Mouse (Mus musculus): ENCODE measurements around the gene Slc25a44. TPM values are rescaled to one million over a fixed set of nuclear protein-coding genes. Genes with fewer than 3 reads are reported as not detected.
"Not testable (repeated sequence)": the region's sequence is repeated elsewhere in the genome, so short reads cannot be mapped to it uniquely, and the experiment has no call there.

Gene Slc25a44
- polyA plus RNA-seq, 1 experiment from 2014 or later = 36.4 TPM

- ATAC-seq (ENCODE audit: low FRiP score) = peak; percentile 22; the same call in 1 of the 2 replicates
- H3K9me3 ChIP-seq (ENCODE audit: control insufficient read depth, low read length); H3K4me3 ChIP-seq (replicated peaks; ENCODE audit: low read length); H3K27me3 ChIP-seq (ENCODE audit: control insufficient read depth, insufficient read depth, low read length); H3K9ac ChIP-seq; DNase-seq (ENCODE audit: low spot score); H3K36me3 ChIP-seq (replicated peaks; ENCODE audit: control insufficient read depth, insufficient read depth); H3K4me1 ChIP-seq (replicated peaks; ENCODE audit: control insufficient read depth, insufficient read depth, low read length); H3K27ac ChIP-seq: not testable (repeated sequence)
- 25% methylated on average over 1 of the region's 7 CpGs for WGBS
- peak overlapping the region; percentile 41; the same call in 1 of the 2 replicates for H3K4me2 ChIP-seq (replicated peaks)
Observed at GRCm38 (mm10) chr3:88382383-88382782, 42.6 kb downstream of the Slc25a44 start.

GRCm38 (mm10) chr3:88381389-88382315, 43.3 kb downstream of the Slc25a44 start:
- not testable (repeated sequence) for H3K4me1 ChIP-seq (replicated peaks; ENCODE audit: control insufficient read depth, insufficient read depth, low read length); H3K27me3 ChIP-seq (ENCODE audit: control insufficient read depth, insufficient read depth, low read length); H3K36me3 ChIP-seq (replicated peaks; ENCODE audit: control insufficient read depth, insufficient read depth); H3K9me3 ChIP-seq (ENCODE audit: control insufficient read depth, low read length)
- ATAC-seq (ENCODE audit: low FRiP score) = peak; percentile 88
- H3K27ac ChIP-seq = peak overlapping the region; percentile 83
- WGBS = 7% methylated on average over 19 of the region's 22 CpGs
- H3K4me3 ChIP-seq (replicated peaks; ENCODE audit: low read length) = peak overlapping the region; percentile 10; the same call in 1 of the 2 replicates
- H3K9ac ChIP-seq = peak overlapping the region; percentile 51
- peak overlapping the region; percentile 41 for H3K4me2 ChIP-seq (replicated peaks)
- DNase-seq (ENCODE audit: low spot score) = peak; percentile 48

GRCm38 (mm10) chr3:88378599-88378998, 46.3 kb downstream of the Slc25a44 start, which contains the start of gene Bglap2:
Gene Bglap2 (minus strand): TSS chr3:88378699.
- not testable (repeated sequence) for H3K27me3 ChIP-seq (ENCODE audit: control insufficient read depth, insufficient read depth, low read length); H3K9ac ChIP-seq; H3K4me2 ChIP-seq (replicated peaks); H3K36me3 ChIP-seq (replicated peaks; ENCODE audit: control insufficient read depth, insufficient read depth); H3K9me3 ChIP-seq (ENCODE audit: control insufficient read depth, low read length); H3K4me3 ChIP-seq (replicated peaks; ENCODE audit: low read length); DNase-seq (ENCODE audit: low spot score); ATAC-seq (ENCODE audit: low FRiP score); H3K4me1 ChIP-seq (replicated peaks; ENCODE audit: control insufficient read depth, insufficient read depth, low read length); H3K27ac ChIP-seq
- 75% methylated on average over 5 of the region's 5 CpGs for WGBS

GRCm38 (mm10) chr3:88376644-88377043, 48.3 kb downstream of the Slc25a44 start:
- DNase-seq (ENCODE audit: low spot score); ATAC-seq (ENCODE audit: low FRiP score); H3K9me3 ChIP-seq (ENCODE audit: control insufficient read depth, low read length); H3K36me3 ChIP-seq (replicated peaks; ENCODE audit: control insufficient read depth, insufficient read depth); H3K4me3 ChIP-seq (replicated peaks; ENCODE audit: low read length); H3K27me3 ChIP-seq (ENCODE audit: control insufficient read depth, insufficient read depth, low read length); H3K4me1 ChIP-seq (replicated peaks; ENCODE audit: control insufficient read depth, insufficient read depth, low read length): not testable (repeated sequence)
- 24% methylated on average over 4 of the region's 7 CpGs for WGBS
- peak overlapping the region; percentile 55; the same call in 1 of the 2 replicates for H3K27ac ChIP-seq
- peak overlapping the region; percentile 40 for H3K4me2 ChIP-seq (replicated peaks)
- H3K9ac ChIP-seq = peak overlapping the region; percentile 36; the same call in 1 of the 2 replicates

- DNase-seq (ENCODE audit: low spot score) (peak; percentile 29), ATAC-seq (ENCODE audit: low FRiP score) (peak; percentile 88)
- H3K4me2 ChIP-seq (replicated peaks) = peak overlapping the region; percentile 40
- H3K27me3 ChIP-seq (ENCODE audit: control insufficient read depth, insufficient read depth, low read length); H3K4me1 ChIP-seq (replicated peaks; ENCODE audit: control insufficient read depth, insufficient read depth, low read length); H3K36me3 ChIP-seq (replicated peaks; ENCODE audit: control insufficient read depth, insufficient read depth); H3K4me3 ChIP-seq (replicated peaks; ENCODE audit: low read length); H3K9me3 ChIP-seq (ENCODE audit: control insufficient read depth, low read length): not testable (repeated sequence)
- 12% methylated on average over 16 of the region's 19 CpGs for WGBS
- peak overlapping the region; percentile 36; the same call in 1 of the 2 replicates for H3K9ac ChIP-seq
- peak overlapping the region; percentile 55; the same call in 1 of the 2 replicates for H3K27ac ChIP-seq
Observed at GRCm38 (mm10) chr3:88375750-88376626, 49.0 kb downstream of the Slc25a44 start.

GRCm38 (mm10) chr3:88372643-88373042, 52.3 kb downstream of the Slc25a44 start, which contains the start of gene Bglap3:
Gene Bglap3 (minus strand): TSS chr3:88372743.
- H3K27ac ChIP-seq; ATAC-seq (ENCODE audit: low FRiP score); H3K4me3 ChIP-seq (replicated peaks; ENCODE audit: low read length); H3K36me3 ChIP-seq (replicated peaks; ENCODE audit: control insufficient read depth, insufficient read depth); H3K9me3 ChIP-seq (ENCODE audit: control insufficient read depth, low read length); H3K9ac ChIP-seq; DNase-seq (ENCODE audit: low spot score); H3K4me2 ChIP-seq (replicated peaks); H3K27me3 ChIP-seq (ENCODE audit: control insufficient read depth, insufficient read depth, low read length); H3K4me1 ChIP-seq (replicated peaks; ENCODE audit: control insufficient read depth, insufficient read depth, low read length): not testable (repeated sequence)
- 93% methylated on average over 9 of the region's 9 CpGs for WGBS

- H3K4me2 ChIP-seq (replicated peaks); H3K27me3 ChIP-seq (ENCODE audit: control insufficient read depth, insufficient read depth, low read length); H3K4me3 ChIP-seq (replicated peaks; ENCODE audit: low read length); H3K9ac ChIP-seq; ATAC-seq (ENCODE audit: low FRiP score); H3K27ac ChIP-seq; H3K36me3 ChIP-seq (replicated peaks; ENCODE audit: control insufficient read depth, insufficient read depth); DNase-seq (ENCODE audit: low spot score); H3K4me1 ChIP-seq (replicated peaks; ENCODE audit: control insufficient read depth, insufficient read depth, low read length); H3K9me3 ChIP-seq (ENCODE audit: control insufficient read depth, low read length): not testable (repeated sequence)
- 92% methylated on average over 7 of the region's 7 CpGs for WGBS
Observed at GRCm38 (mm10) chr3:88368511-88368910, 56.4 kb downstream of the Slc25a44 start.

GRCm38 (mm10) chr3:88367517-88367916, 57.4 kb downstream of the Slc25a44 start:
- 49% methylated on average over 3 of the region's 7 CpGs for WGBS
- not testable (repeated sequence) for DNase-seq (ENCODE audit: low spot score); H3K4me3 ChIP-seq (replicated peaks; ENCODE audit: low read length); H3K9me3 ChIP-seq (ENCODE audit: control insufficient read depth, low read length); H3K9ac ChIP-seq; H3K27me3 ChIP-seq (ENCODE audit: control insufficient read depth, insufficient read depth, low read length); H3K4me2 ChIP-seq (replicated peaks); H3K4me1 ChIP-seq (replicated peaks; ENCODE audit: control insufficient read depth, insufficient read depth, low read length); H3K27ac ChIP-seq
- peak; percentile 18; the same call in 1 of the 2 replicates for ATAC-seq (ENCODE audit: low FRiP score)
- H3K36me3 ChIP-seq (replicated peaks; ENCODE audit: control insufficient read depth, insufficient read depth) = peaks cover 12% of the 10 kb centered on the region
